In the genomic region with DNA sequence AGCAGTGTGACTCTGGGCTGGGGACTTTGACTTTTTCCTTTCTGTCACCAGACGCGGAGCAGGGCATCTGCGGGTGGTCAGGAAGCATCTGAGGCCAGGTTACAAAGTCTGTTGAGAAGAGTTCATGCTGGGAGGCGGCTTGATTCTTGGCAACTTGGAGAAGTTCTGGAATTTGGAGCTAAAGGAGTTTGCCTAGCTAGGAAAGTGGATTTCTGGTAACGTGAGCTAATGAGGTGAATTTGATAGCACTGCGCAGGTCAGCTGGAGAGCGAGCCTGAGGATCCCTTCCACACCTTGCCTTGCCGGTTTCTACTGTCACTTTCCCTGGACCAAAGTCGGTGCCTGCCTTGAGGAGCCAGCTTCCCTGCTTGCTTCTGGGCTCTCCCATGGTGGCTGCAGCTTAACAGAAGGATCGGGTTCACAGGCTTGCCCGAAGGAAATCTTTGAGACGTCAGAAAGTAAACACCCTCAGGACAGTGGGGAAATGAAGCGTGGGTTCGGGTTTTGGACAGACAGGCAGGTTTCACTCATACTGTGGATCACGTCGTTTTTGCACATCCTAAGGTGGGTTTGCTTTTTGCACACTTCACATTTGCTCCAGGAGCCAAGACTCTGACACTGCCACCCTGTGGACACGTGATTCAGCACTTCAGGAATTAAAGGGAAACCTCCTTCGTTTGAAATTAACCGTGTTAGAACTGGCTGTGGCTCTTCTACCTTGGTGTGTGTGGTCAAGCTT, we compare ENCODE assay signal across 8 mouse cellular contexts. TPM values are rescaled to one million over a fixed set of nuclear protein-coding genes. Genes with fewer than 3 reads are reported as not detected.
A peak's percentile ranks its signal among the peaks of the same experiment; 100 is the strongest.
DNase-seq lines count a peak whose midpoint lies in the region; ATAC-seq lines count a peak whose summit lies in the region.

No protein-coding gene starts in this region.

- peak overlapping the region; percentile 59 for H3K4me3 ChIP-seq in heart, embryonic 10.5 days
- peak overlapping the region; percentile 31 for H3K4me3 ChIP-seq in kidney, embryonic 14.5 days (ENCODE audit: low read length)
- peak overlapping the region; percentile 44 for H3K4me3 ChIP-seq in lung, embryonic 16.5 days (ENCODE audit: low read length)

- H3K9me3 ChIP-seq in heart, embryonic 10.5 days: no peaks in the 10 kb centered on the region
- no peaks in the 10 kb centered on the region for H3K9me3 ChIP-seq in kidney, embryonic 14.5 days (ENCODE audit: control insufficient read depth, low read length)
- H3K9me3 ChIP-seq in lung, embryonic 16.5 days (ENCODE audit: control insufficient read depth, low read length): no peaks in the 10 kb centered on the region

- DNase-seq in urinary bladder, postnatal 14 days (ENCODE audit: low spot score): peak; percentile 31
- DNase-seq in urinary bladder, postnatal 10 days (ENCODE audit: low spot score): no peak
- DNase-seq in cerebellum, postnatal 14 days: peak; percentile 78 to 79
- no peak for DNase-seq in heart, embryonic 10.5 days (ENCODE audit: low spot score)
- peak; percentile 52 to 53 for DNase-seq in right cerebral cortex, postnatal 10 days (ENCODE audit: low spot score in 2 of 2)
- no peak for DNase-seq in ovary, adult 18-20 months (ENCODE audit: low spot score)

- H3K4me1 ChIP-seq in heart, embryonic 10.5 days: peaks cover 45% of the 10 kb centered on the region
- H3K4me1 ChIP-seq in kidney, embryonic 14.5 days (ENCODE audit: control insufficient read depth, insufficient read depth, low read length): peaks cover 22% of the 10 kb centered on the region
- H3K4me1 ChIP-seq in lung, embryonic 16.5 days (replicated peaks; ENCODE audit: control insufficient read depth, insufficient read depth, low read length): peaks cover 55% of the 10 kb centered on the region

- H3K4me2 ChIP-seq in kidney, embryonic 14.5 days (replicated peaks; ENCODE audit: low read depth, low read length): peak overlapping the region; percentile 53
- peak overlapping the region; percentile 64 for H3K4me2 ChIP-seq in lung, embryonic 16.5 days (ENCODE audit: low read depth, low read length)

- H3K36me3 ChIP-seq in heart, embryonic 10.5 days: peaks cover 1% of the 10 kb centered on the region
- no peaks in the 10 kb centered on the region for H3K36me3 ChIP-seq in kidney, embryonic 14.5 days (ENCODE audit: control insufficient read depth, insufficient read depth, low read length)
- peaks cover 5% of the 10 kb centered on the region; the same call in 1 of the 2 replicates for H3K36me3 ChIP-seq in lung, embryonic 16.5 days (ENCODE audit: control insufficient read depth, insufficient read depth, low read length)

- peak overlapping the region; percentile 71 for H3K27ac ChIP-seq in heart, embryonic 10.5 days
- peak overlapping the region; percentile 18; the same call in 1 of the 2 replicates for H3K27ac ChIP-seq in kidney, embryonic 14.5 days (ENCODE audit: low read depth, low read length)
- peak overlapping the region; percentile 86 for H3K27ac ChIP-seq in lung, embryonic 16.5 days (ENCODE audit: low read length)

- 3% methylated on average over 19 of the region's 19 CpGs for WGBS in heart, embryonic 10.5 days
- 5% methylated on average over 19 of the region's 19 CpGs for WGBS in kidney, embryonic 14.5 days
- 6% methylated on average over 19 of the region's 19 CpGs for WGBS in lung, embryonic 16.5 days

- peak overlapping the region; percentile 35; the same call in 1 of the 2 replicates for H3K9ac ChIP-seq in kidney, embryonic 14.5 days (ENCODE audit: low read depth, low read length)
- peak overlapping the region; percentile 63 for H3K9ac ChIP-seq in lung, embryonic 16.5 days (ENCODE audit: low read length)

- peak; percentile 45 for ATAC-seq in kidney, embryonic 14.5 days (ENCODE audit: low FRiP score, low TSS enrichment)
- peak; percentile 8; the same call in 1 of the 2 replicates for ATAC-seq in lung, embryonic 16.5 days (ENCODE audit: low read depth)

- no peaks in the 10 kb centered on the region for H3K27me3 ChIP-seq in heart, embryonic 10.5 days (ENCODE audit: insufficient read depth, poor library complexity, severe bottlenecking)
- H3K27me3 ChIP-seq in kidney, embryonic 14.5 days (ENCODE audit: control insufficient read depth, insufficient read depth, low read length): no peaks in the 10 kb centered on the region
- H3K27me3 ChIP-seq in lung, embryonic 16.5 days (ENCODE audit: control insufficient read depth, insufficient read depth, low read depth, low read length): no peaks in the 10 kb centered on the region

RNA-seq across cellular contexts. Expression of gene Wbp4, which starts 5.8 kb away (rescaled TPM):
- 28.4 and 33.6 TPM in 2 replicates for polyA plus RNA-seq in heart, embryonic 10.5 days (2016; fragmentation: Nextera tagmentation; extraction: Ambion mirVana)
- 47.1 and 64.8 TPM in 2 replicates for polyA plus RNA-seq in kidney, embryonic 14.5 days (2014; fragmentation: Nextera tagmentation; extraction: Ambion mirVana)
- 39.1 and 43.1 TPM in 2 replicates for polyA plus RNA-seq in lung, embryonic 16.5 days (2015; fragmentation: Nextera tagmentation; extraction: Ambion mirVana)

RNA-seq across cellular contexts. Expression of gene Elf1, which starts 6.2 kb away (rescaled TPM):
- polyA plus RNA-seq in heart, embryonic 10.5 days (2016; fragmentation: Nextera tagmentation; extraction: Ambion mirVana): 7.4 and 7.5 TPM in 2 replicates
- polyA plus RNA-seq in kidney, embryonic 14.5 days (2014; fragmentation: Nextera tagmentation; extraction: Ambion mirVana): 13.9 and 18.5 TPM in 2 replicates
- polyA plus RNA-seq in lung, embryonic 16.5 days (2015; fragmentation: Nextera tagmentation; extraction: Ambion mirVana): 14.0 and 14.5 TPM in 2 replicates

RNA-seq across cellular contexts. Expression of gene Kbtbd6, which starts 35.5 kb away (rescaled TPM):
- polyA plus RNA-seq in heart, embryonic 10.5 days (2016; fragmentation: Nextera tagmentation; extraction: Ambion mirVana): 2.9 and 3.8 TPM in 2 replicates
- polyA plus RNA-seq in kidney, embryonic 14.5 days (2014; fragmentation: Nextera tagmentation; extraction: Ambion mirVana): 2.9 and 3.2 TPM in 2 replicates
- 3.8 and 4.3 TPM in 2 replicates for polyA plus RNA-seq in lung, embryonic 16.5 days (2015; fragmentation: Nextera tagmentation; extraction: Ambion mirVana)

Comparison
In these comparisons a context has a peak if more than half of its experiments do, and no peak if none do; other contexts are left out.
1. DNase-seq: peak in urinary bladder, postnatal 14 days (single experiment), cerebellum, postnatal 14 days (2 of 2) and right cerebral cortex, postnatal 10 days (2 of 2); none in urinary bladder, postnatal 10 days (single experiment), heart, embryonic 10.5 days (single experiment) and ovary, adult 18-20 months (single experiment).
2. H3K27ac ChIP-seq: peak in every context shown above with its lines; median percentile 86 in lung, embryonic 16.5 days; 71 in heart, embryonic 10.5 days; 18 in kidney, embryonic 14.5 days.
3. Peak in every context shown above with its lines, with median percentiles within 50 percentile points of each other: H3K4me3 ChIP-seq.